Mouse (Mus musculus) liver, adult (tissue): ENCODE measurements around the gene Abca5.

ENCODE experiments used
- GATA4 ChIP-seq: IDR thresholded peaks from 2 replicates; pipeline ENCODE4 v1.6.1; 2014; ENCODE audit warnings: mild to moderate bottlenecking, low read length; ENCODE audit not compliant: insufficient replicate concordance

Gene Abca5

DNA sequence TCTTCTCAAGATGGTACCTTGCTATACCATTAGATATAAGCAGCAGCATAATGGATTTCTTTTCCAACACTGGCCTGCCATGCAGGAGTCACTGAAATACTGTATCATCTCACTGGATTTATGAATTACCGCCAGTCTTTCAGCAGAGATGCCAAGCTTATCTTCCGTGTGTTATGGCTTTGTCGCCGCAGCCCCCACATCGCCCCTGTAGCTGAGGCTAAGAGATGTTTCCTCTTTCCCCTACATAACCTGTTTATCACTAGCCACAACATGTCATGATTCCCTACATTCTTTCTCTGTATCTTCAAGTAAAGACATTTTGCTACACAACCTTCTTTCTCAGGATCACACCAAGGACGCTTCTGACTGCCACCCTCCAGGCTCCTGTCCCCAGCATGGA is 70.3 kb downstream of the Abca5 start:
- no peak for TF ChIP-seq GATA4

DNA sequence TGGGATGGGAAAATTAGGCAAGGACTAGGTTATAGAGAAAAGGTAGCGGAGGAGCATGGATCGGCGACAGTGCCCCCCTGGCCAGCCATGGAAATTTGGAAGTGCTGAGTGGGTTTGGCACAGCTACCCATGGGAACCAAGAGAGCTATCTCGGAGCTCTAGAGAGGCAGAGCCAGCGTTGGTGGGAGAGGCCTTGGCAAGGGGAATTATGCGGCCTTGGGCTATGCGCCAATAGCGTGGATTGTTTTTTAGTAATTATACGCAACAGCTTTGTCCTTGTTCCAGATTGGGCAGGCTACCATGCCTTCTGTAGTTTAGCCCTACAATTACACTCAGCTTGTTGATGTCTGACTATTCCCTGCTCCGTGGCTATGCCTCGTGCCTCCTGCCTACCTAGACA is 70.8 kb downstream of the Abca5 start:
- TF ChIP-seq GATA4 = no peak

DNA sequence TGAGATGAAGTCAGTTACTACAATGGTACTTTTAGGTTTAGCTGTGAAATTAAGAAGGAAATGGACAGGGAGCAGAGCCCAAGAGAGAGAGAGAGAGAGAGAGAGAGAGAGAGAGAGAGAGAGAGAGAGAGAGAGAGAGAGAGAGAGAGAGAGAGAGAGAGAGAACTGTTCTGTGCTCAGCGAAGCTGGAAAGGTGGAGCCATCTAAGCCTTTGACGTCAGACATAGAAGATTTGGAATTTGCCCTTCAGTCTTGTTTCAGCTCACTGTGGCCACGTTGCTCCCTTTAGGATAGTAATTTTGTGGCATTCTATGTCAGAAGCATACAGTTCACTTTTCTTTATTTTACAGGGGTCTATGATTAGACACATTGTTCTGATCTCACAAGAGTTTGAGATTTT is 75.6 kb downstream of the Abca5 start:
- no peak for TF ChIP-seq GATA4

DNA sequence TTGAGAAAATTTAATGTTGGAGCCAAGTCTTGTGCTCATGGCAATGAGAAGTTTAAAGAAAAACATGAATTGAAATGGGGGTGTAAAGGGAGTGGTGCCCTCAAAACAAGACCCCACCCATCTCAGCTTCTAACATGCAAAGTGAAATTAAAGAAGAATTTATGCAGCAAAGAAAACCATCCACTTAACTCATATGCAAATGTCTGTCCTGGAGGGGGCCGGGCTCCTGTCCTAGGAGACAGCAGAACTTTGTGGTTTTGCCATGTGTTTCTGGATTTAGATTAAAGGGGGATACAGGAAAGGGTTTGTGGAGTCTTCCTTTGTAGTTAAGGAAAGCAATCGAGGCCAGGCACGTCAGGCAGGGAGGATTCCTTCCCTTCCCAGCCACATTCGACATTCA is 79.6 kb downstream of the Abca5 start:
- TF ChIP-seq GATA4 = no peak

DNA sequence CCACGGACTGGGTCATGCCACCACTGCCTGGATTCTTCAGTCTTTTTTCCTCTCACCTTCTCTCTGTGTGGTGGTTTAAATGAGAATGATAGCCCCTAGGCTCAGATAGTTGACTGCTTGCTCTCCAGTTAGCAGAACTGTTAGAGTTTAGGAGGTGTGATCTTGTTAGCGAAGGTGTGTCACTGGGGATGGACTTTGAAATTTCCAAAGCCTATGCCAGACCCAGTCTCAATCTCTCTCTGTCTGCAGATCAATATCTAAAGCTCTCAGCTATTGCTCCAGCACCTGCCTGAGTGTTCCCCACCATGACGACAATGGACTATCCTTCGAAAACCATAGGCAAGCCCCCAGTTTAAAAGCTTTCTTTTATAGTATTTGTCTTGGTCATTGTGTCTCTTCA is 80.5 kb downstream of the Abca5 start:
- peak; percentile 12; the same call in 1 of the 2 replicates for TF ChIP-seq GATA4

DNA sequence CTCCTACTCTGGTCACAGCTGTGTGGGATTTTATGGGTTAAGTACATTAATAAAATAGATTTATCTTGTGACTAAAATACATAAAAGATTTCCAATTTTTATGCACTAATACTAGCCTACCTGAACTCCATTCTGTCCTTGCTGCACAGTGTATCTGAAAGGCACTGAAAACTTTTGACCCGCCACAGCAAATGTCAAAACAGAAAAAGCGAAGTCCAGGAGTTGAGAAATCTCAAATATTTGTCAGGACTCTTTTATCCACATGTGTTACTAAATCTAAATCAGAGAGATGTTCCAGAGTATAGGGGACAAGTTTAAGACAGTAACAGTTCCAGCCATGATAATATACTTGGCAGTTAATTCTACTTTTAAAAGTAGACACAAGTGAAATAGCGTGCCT is 85.3 kb downstream of the Abca5 start:
- TF ChIP-seq GATA4 = no peak

DNA sequence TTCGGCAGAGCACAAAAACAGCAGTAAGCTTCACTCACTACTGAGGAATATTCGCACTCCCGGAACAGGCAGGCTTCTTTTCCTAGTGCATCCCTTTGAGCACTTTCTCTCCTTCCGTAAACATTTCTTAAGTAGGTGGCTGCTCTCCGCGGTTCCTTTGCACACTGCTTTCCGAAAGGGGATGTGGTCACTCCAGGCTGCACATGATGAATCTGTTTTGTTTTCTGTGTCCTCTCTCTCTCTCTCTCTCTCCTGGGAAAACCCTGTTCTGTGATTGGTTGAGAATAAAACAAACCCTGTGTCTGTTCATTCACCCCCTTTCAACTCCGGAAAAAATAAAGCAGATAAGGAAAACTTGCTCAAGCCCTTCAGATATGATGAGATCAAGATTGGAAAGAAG is 86.0 kb downstream of the Abca5 start, which contains the start of gene Abca6:
TSS of gene Abca6 (minus strand) at position 243 of the 400 bp plus-strand sequence.
- peak; percentile 88 for TF ChIP-seq GATA4

DNA sequence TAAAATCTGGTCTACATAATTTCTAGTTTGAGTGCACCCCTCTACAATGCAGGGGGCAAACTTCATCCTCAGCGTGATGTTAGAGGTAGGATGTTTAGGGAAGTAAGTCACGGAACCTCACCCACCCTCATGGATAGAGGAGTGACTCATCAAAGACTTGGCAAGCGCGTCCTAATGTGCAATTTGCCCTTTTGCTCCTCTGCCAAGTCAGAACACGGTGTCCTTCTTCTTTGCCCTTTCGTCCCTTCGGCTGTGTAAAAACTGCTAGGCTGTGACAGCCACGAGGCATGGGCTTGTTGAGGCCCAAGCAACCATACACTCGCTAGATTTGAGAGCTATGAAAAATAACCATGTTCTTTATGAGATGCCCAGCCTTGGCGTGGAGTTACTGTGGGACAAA is 92.8 kb downstream of the Abca5 start:
- TF ChIP-seq GATA4 = no peak

DNA sequence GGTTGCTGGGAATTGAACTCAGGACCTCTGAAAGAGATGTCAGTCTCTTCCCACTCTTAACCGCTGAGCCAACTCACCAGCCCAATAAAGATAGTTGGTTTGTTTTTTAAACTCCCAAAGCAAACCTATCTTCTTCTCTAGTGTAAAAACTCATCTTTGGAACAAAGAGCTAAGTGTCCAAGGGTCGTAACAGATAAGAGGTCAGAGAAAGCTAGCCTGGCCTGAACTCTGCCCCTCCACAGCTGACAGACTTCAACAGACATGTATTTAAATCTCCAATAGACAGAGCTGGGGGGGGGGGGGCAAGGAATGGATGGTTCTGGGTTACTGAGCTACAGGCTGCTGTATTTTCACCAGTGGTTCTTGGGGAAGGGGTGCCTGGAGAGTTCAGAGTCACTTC is 100.0 kb downstream of the Abca5 start:
- TF ChIP-seq GATA4 = no peak

DNA sequence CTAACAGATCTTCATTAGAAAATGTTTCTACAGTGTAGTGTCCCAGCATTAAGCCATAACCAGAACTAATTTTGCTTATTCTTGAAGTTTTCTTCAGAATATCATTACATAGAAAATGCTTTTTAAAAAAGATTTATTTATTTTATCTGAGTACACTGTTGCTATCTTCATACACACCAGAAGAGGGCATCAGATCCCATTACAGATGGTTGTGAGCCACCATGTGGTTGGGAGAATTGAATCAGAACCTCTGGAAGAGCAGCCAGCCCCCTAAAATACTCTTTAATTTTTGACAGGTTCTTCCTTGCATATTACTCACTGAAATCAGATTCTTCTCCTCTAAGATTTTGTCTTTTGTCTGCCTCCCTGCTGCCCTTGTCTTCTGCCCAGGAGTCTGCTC is 104.5 kb downstream of the Abca5 start:
- TF ChIP-seq GATA4 = no peak
